Mouse (Mus musculus) embryo, embryonic 11 days (tissue): ENCODE results near the gene Lrrc71.

Experiments
- DNase-seq: peaks from one replicate; pipeline ENCODE4 v3.0.0-alpha.2; 2015

Gene Lrrc71

GRCm38 (mm10) chr3:87748431-87748830, at the start of gene Lrrc71:
Gene Lrrc71 (minus strand): TSS chr3:87748625.
- DNase-seq = no peak

GRCm38 (mm10) chr3:87796736-87797334, 48.4 kb upstream of the Lrrc71 start, which contains the start of gene Insrr:
Gene Insrr (plus strand): TSS chr3:87796951.
- DNase-seq = peak; percentile 66

- DNase-seq = peak; percentile 85
These were observed 47.2 kb upstream of the Lrrc71 start for GRCm38 (mm10) chr3:87795336-87796277.

GRCm38 (mm10) chr3:87794922-87795325, 46.5 kb upstream of the Lrrc71 start, which contains the start of gene Ntrk1:
Gene Ntrk1 (minus strand): TSS chr3:87795162.
- DNase-seq = peak; percentile 73

GRCm38 (mm10) chr3:87789768-87790167, 41.3 kb upstream of the Lrrc71 start:
- peak; percentile 50 for DNase-seq

- DNase-seq = no peak
These were observed 40.8 kb upstream of the Lrrc71 start for GRCm38 (mm10) chr3:87789248-87789647.

- no peak for DNase-seq
These were observed 37.3 kb upstream of the Lrrc71 start for GRCm38 (mm10) chr3:87785626-87786214.

- DNase-seq = no peak
These were observed 36.7 kb upstream of the Lrrc71 start for GRCm38 (mm10) chr3:87785156-87785555.

- DNase-seq = no peak
These were observed 35.0 kb upstream of the Lrrc71 start for GRCm38 (mm10) chr3:87783282-87784023.

- DNase-seq = no peak
These were observed 30.7 kb upstream of the Lrrc71 start for GRCm38 (mm10) chr3:87779086-87779485.

- no peak for DNase-seq
These were observed 29.9 kb upstream of the Lrrc71 start for GRCm38 (mm10) chr3:87778283-87778682.

GRCm38 (mm10) chr3:87771088-87771487, 22.7 kb upstream of the Lrrc71 start:
- no peak for DNase-seq

- DNase-seq = peak; percentile 73
These were observed 21.9 kb upstream of the Lrrc71 start for GRCm38 (mm10) chr3:87770280-87770679.

GRCm38 (mm10) chr3:87769506-87769905, 21.1 kb upstream of the Lrrc71 start:
- no peak for DNase-seq

GRCm38 (mm10) chr3:87768844-87769243, 20.4 kb upstream of the Lrrc71 start:
- DNase-seq = peak; percentile 84

- no peak for DNase-seq
These were observed 20.0 kb upstream of the Lrrc71 start for GRCm38 (mm10) chr3:87768431-87768830.

GRCm38 (mm10) chr3:87767764-87768163, 19.3 kb upstream of the Lrrc71 start:
- DNase-seq = no peak

GRCm38 (mm10) chr3:87766284-87766667, 17.9 kb upstream of the Lrrc71 start:
- no peak for DNase-seq

GRCm38 (mm10) chr3:87765631-87766283, 17.3 kb upstream of the Lrrc71 start:
- DNase-seq = no peak

- DNase-seq = peak; percentile 68
These were observed 16.7 kb upstream of the Lrrc71 start for GRCm38 (mm10) chr3:87765091-87765490.

- DNase-seq = no peak
These were observed 16.1 kb upstream of the Lrrc71 start for GRCm38 (mm10) chr3:87764506-87764905.

- DNase-seq = peak; percentile 68
These were observed 15.4 kb upstream of the Lrrc71 start for GRCm38 (mm10) chr3:87763683-87764289.
